Mouse (Mus musculus): Measurements from ENCODE around the gene Chrd. TPM values are rescaled to one million over a fixed set of nuclear protein-coding genes. Genes with fewer than 3 reads are reported as not detected.

Chrd gene
- polyA plus RNA-seq (2012; rRNA removed) = 24.7 and 29.3 TPM in 2 replicates

GRCm38 (mm10) chr16:20732925-20733730, at the start of gene Chrd:
Chrd (plus strand) TSS chr16:20733127.

GRCm38 (mm10) chr16:20693111-20693701, 39.7 kb upstream of the Chrd start, which contains the start of gene Fam131a:
Fam131a (plus strand) TSS chr16:20693241.

GRCm38 (mm10) chr16:20717181-20717977, 15.5 kb upstream of the Chrd start, which contains the start of the genes Polr2h and Clcn2:
Polr2h (plus strand) TSS chr16:20717665.
Clcn2 (minus strand) TSS chr16:20717746.

GRCm38 (mm10) chr16:20733731-20734730, 1.1 kb downstream of the Chrd start, which contains the start of gene Thpo:
Thpo (minus strand) TSS chr16:20734511.

Other genes starting within 250 kb of the Chrd start
- gene Eif2b5, start 234.3 kb upstream of the Chrd start, polyA plus RNA-seq (2012; rRNA removed) = 50.9 and 53.0 TPM in 2 replicates
- gene Dvl3, start 216.1 kb upstream of the Chrd start, polyA plus RNA-seq (2012; rRNA removed) = 81.3 and 94.9 TPM in 2 replicates
- gene Ap2m1, start 197.6 kb upstream of the Chrd start, polyA plus RNA-seq (2012; rRNA removed) = 996 and 1,020 TPM in 2 replicates
- 68.0 and 74.3 TPM in 2 replicates for gene Abcf3, start 184.6 kb upstream of the Chrd start, polyA plus RNA-seq (2012; rRNA removed)
- 29.8 and 35.2 TPM in 2 replicates for gene Vwa5b2, start 143.7 kb upstream of the Chrd start, polyA plus RNA-seq (2012; rRNA removed)
- gene Eef1akmt4, start 121.5 kb upstream of the Chrd start, polyA plus RNA-seq (2012; rRNA removed) = 11.8 and 12.3 TPM in 2 replicates
- 0.06 TPM in 1 of 2 replicates, not detected in the other for gene Gm49333, start 121.5 kb upstream of the Chrd start, polyA plus RNA-seq (2012; rRNA removed)
- 27.2 and 27.6 TPM in 2 replicates for gene Alg3, start 121.4 kb upstream of the Chrd start, polyA plus RNA-seq (2012; rRNA removed)
- gene Camk2n2, start 111.8 kb upstream of the Chrd start, polyA plus RNA-seq (2012; rRNA removed) = 65.1 and 66.7 TPM in 2 replicates
- gene Ece2, start 103.3 kb upstream of the Chrd start, polyA plus RNA-seq (2012; rRNA removed) = 29.3 and 32.5 TPM in 2 replicates
- gene Psmd2, start 81.5 kb upstream of the Chrd start, polyA plus RNA-seq (2012; rRNA removed) = 219 and 227 TPM in 2 replicates
- 245 and 252 TPM in 2 replicates for gene Eif4g1, start 64.8 kb upstream of the Chrd start, polyA plus RNA-seq (2012; rRNA removed)
- gene Fam131a, start 39.9 kb upstream of the Chrd start, polyA plus RNA-seq (2012; rRNA removed) = 44.1 and 52.6 TPM in 2 replicates
- gene Polr2h, start 15.5 kb upstream of the Chrd start, polyA plus RNA-seq (2012; rRNA removed) = 67.8 and 68.8 TPM in 2 replicates
- gene Clcn2, start 15.4 kb upstream of the Chrd start, polyA plus RNA-seq (2012; rRNA removed) = 80.5 and 93.6 TPM in 2 replicates
- 3.2 and 3.3 TPM in 2 replicates for gene Thpo, start 1.4 kb downstream of the Chrd start, polyA plus RNA-seq (2012; rRNA removed)